Mouse (Mus musculus) retina, embryonic 14.5 days (tissue): ENCODE data around the gene Ccdc15.

Experiments
- DNase-seq: peaks from one replicate; pipeline ENCODE4 v3.0.0-alpha.2; 2015; ENCODE audit warnings: low spot score

Gene Ccdc15

DNA sequence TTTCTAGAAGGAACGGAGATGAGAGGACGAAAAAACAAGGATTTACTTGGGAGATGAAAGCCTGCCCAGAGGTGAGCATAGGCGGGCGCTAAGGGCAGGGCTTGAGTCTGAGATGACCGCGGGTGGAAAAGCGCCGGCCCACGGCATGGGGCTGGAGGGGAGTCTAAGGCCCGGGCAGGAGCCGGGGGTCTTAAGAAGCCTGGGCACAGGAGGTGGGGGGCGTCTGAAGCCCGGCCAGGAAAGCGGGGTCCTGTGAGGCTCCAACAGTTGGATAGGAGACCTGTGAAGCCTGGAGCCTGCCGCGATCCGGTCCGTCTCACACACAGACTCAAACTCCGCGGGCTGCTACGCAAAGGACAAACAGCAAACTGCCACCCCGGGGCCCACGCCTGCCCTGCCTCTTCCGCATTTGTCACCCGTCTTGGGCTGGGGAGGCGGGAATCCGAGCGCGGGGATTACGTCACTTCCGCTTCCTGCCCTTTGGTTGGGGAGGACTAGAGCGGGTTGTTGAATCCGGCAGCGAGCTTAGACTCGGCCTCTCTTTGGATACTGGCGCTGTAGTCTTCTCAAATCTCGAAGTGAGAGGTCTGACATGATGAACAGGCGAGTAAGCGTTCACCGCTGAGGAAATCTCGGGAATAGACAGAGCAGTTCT, at the start of gene Ccdc15:
Gene Ccdc15, minus strand, starts transcription at position 445 of the 655 bp plus-strand sequence.
- peak; percentile 99 for DNase-seq

DNA sequence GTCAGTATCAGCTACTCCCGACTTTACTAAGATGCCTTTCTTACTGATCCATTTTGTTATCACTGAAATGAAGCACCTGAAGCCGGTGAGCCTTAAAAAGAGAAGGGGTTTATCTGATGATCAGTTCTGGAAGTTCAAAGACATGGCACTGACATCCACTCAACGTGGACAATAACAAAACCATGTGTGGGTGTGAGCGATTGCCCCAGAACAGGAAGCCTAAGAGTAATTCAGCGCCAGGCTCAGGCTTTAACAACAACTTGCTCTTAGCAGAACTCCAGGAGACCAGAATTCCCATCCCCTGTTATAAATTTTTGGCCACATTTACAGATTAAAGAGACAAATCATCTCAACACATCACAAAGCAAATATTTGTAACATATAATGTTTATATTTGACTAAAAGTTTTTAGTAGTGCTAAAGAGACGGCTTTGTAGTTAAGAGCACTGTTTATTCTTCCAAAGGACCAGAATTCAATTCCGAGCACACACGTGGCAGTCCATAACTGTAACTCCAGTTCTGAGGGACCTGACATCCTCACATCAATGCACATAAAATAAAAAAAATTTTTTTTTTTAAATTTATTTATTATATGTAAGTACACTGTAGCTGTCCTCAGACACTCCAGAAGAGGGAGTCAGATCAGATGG, 45.4 kb upstream of the Ccdc15 start:
- no peak for DNase-seq

DNA sequence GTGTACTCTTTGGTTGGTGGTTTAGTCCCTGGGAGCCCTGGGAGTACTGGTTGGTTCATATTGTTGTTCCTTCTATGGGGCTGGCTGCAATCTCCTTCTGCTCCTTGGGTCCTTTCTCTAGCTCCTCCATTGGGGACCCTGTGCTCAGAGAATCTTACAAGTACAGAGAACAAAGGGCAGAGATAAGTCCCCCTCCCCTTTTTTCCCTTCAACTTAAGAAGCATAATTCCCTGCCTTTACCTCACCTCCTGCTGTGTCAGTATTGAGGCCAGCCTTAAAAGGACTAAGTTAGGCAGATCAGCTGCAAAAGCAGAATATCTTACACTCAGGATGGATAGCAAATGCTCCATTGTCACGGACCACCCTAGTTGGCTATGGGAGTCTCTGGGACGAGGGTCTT, 43.8 kb upstream of the Ccdc15 start:
- no peak for DNase-seq

DNA sequence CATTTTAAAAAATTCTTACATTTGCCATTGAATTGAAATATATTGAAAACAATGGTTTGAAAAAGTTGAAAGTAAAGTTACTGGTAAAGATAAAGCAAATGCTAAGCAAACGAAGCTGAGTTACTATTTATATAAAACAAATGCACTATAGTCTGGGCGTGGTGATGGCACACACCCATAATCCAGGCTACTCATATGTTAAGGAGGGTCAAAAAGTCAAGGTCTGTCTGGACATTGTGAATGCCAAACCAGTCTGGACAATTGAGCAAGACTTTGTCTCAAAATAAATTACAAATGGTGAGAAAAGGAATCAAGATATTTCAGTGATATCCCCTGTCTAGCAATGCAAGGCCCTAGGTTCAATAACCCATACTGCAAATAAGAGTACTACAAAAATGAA, 42.7 kb upstream of the Ccdc15 start:
- DNase-seq: no peak

DNA sequence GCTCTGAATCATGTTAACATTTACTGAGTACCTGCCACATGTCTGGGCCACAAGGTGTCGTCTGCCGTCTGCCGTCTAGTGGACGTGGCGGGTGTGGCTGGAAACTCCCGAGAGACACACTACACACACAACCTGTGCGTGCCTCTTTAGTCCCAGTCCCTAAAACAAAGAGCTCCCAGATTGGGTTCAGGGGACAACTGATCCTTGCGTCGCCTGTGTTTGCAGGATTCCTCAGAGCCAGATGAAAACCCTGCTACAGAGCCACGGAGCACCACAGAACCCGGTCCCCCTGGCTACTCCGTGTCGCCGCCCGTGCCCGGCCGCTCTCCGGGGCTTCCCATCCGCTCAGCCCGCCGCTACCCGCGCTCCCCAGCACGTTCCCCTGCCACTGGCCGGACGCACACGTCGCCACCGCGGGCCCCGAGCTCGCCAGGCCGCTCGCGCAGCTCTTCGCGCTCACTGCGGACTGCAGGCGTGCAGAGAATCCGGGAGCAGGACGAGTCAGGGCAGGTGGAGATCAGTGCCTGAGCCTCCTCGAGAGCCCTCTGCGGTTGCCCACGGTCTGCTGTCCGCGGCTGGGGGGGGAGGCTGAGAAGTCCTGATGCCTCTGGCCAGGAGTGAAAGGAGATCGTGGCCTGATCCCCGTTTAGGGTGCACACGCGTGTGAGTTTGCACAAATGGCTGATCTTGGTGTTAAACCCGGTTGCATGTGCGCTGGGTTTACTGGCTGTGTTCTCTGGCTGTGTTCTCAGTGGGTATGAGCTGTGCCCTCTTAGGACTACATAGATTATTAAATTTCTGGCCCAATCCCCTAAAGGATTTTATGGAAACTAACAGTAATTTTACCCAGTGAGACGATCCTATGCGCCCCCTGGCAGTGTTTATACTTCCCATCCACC, 36.3 kb upstream of the Ccdc15 start:
- DNase-seq: peak; percentile 64

DNA sequence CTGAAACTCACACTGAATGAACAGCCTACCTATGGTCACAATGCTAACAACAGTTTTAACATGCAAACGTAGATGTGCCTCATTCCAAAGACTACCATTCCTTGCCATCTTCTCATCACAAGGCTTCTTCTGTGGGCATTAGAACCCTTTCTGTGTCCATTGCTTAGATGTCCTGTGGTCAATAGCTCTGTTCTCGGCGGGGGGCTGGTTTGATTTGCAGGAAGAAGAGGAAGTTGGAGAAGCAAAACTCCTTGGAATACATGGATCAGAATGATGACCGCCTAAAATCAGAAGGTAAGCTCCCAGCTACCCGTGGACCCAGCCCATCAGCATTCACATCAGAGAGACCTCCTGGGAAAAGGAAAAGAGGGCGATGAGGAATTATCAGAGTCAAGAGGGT, 34.9 kb upstream of the Ccdc15 start:
- DNase-seq: no peak

DNA sequence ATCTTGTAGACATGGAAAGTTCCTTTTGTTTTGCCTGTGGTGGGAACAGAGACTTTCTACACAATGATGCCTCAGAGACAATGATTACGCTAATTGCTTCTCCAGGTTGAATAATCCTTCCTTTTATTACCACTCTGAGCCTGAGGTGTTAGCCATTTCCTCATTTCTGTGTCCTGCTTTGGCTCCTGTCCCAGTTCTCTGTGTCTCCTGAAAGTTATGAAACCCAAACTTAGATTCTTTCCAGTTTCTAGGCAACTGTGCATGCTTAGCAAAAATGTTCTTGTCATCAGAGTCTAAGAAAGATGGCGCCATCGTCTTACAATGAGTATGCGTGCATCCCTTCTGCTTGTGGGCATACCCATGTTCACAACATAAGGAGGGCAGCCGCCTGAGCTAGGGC, 27.5 kb upstream of the Ccdc15 start:
- no peak for DNase-seq

DNA sequence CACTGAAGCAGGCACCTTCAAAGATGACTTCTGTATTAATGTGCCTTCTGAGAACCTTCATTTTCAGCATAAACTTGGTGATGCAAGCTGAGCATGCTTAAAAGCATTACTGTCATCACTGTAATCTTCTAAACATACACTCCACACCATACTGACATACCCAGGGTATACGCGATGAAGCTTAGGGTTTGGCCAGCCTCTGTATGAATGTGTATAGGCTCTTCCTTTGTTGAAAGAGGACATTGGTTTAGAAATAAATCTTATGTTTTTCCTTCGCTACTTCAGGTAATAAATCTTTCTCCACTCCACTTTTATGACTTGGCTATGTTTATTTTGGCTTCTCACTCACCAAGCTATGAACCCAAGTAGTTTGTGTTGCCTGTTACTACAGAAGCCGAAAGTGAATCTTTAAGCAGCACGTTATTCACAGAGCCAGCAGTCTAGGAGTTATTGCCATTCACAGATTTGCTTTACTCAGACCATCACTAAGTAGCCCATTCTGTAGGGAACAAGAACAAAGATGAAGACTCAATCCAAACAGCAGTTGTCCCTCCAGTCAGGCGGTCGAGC, 23.1 kb upstream of the Ccdc15 start:
- no peak for DNase-seq

DNA sequence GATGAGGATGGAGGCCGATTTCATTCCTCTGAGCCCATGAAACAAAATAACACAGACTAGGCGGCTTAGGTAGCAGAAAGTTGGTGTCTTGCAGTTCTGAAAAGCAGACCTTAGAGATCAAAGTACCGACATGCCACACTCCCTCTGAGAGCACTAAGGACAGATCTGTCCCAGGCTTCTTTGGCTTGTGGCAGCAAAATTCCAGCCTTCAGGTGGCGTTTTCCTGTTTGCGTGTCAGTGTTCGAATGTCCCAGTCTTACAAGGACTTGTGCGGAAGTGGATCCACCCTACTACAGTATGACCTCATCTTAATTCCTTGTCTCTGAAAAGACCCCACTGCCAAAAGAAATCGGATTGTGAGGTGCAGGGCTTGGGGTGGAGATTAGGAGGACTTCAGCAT, 20.6 kb upstream of the Ccdc15 start:
- no peak for DNase-seq

DNA sequence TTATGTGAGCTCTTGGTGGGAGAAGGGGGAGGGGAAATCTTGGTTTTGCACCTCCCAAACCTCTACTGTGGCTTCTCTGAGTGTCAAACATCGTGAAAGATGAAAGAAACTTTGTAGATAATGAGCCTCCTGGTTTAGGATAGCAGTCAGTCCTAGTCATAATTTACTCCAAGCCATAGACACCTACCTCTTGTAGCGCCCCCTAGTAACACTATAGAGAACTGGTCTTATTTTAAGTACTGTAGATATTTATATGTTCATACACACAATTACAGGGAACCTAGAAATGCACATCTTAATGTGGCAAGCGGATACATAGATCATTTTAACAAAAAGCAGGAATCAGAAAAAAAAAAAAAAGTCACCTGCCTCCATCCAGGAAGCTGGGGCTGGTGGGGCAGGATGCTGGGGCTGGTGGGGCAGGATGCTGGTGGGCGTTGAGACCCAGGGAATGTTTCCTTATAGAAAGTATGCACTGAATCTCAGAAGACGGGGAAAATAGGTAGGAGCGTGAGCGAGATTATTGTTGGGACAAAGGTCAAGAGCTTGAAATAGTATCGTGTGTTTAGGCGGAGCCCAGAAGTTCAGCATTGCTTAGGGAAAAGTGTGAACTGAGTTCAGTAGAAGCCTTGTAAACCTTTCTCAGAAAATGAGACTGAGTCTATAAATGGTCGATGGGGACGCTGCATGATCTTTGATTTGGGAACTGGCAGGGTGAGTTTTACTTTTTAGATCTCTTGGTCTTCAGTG, 20.0 kb upstream of the Ccdc15 start:
- no peak for DNase-seq

DNA sequence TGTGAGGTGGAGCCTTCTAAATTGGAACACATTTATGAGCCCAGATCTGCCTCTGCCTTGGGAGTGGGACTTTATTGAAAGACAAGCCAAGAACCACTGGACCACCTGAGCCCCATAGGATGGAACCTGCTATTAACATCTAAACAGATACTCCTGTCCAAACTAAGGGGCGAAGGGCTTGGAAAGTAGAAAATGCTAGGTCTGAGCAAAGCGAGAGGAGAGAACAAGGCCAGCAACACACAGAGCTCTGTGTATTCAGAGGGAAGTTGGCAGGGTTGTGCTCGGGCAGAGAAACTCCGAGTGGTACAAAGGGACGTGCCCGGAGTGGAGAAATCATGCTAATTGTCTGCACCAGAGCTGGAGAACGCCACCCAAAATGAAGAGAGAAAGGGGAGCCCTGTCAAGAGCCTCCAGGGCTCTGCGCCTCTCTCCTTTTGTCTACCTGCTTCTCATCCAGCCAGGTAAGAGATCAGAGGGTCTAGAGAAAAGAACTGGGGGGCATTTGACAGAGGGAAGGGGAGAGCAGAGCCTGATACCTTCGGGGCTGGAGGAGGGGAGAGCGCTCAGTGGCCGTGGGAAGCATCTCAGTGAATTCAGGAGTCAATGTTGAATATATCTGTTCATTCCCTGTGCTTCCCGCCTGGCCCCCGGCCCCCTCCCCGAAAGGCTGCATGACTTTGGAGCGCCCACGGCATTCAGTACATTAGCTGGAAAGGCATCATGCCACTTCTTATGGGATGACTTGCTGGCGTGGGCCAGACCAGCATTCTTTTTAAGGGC, 19.3 kb upstream of the Ccdc15 start, which contains the start of gene Hepacam:
Gene Hepacam, plus strand, starts transcription at position 51 of the 780 bp plus-strand sequence.
- no peak for DNase-seq

DNA sequence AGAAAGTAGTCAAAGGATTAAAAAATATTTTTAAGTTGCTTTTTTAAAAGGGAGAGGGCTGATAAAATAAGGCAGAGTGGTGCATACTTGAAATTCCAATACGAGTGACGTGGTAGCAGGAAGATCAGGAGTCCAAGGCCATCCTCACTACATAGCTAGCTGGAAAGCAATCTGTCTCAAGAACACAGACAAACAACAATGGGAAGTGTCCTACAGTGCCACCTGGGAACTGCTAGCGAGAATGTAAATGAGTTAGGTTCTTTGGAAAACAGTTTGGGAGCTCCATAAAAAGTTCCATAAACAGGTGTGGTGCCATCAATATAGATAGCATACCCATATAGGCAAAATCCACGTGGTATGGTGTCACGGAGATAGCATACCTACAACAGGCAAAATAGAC, 17.5 kb upstream of the Ccdc15 start:
- DNase-seq: no peak

DNA sequence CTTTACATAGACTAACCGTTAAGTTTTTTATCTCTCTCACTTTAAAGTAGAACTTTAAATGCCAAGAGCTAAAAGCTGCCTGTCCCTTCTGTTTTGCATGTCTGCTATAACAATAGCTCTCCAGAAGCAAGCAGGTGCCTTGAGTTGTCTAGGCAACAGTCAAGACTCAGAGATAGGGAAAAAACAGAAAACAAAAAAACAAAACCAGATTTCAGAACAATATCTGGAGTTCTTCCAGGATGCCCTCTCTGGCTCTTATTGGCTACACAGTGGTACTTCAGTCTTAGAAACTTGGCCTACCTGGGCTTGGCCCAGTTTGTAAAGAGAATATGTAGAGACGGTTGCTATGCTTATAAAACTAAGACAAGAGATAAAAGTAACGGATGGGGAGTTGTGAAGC, 16.2 kb upstream of the Ccdc15 start:
- no peak for DNase-seq

DNA sequence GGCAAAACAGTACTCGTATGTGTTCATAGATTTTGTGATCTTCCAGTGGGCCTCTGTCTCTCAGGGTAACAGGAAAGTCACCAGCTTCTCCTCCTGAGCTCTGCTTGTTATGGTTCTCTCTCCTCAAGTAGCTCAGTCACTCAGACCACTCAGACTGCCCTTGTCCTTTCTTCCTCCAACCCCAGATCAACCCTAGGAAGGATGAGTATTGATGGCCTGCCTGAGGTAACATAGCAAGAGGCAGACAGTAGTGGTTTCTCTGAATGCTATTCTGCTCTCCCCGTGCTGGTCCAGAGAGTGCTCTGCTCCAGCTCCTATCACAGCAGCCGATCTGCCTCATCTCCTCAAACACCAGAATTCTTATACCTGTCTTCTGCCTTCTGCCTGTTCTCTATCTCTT, 15.3 kb upstream of the Ccdc15 start:
- DNase-seq: no peak

DNA sequence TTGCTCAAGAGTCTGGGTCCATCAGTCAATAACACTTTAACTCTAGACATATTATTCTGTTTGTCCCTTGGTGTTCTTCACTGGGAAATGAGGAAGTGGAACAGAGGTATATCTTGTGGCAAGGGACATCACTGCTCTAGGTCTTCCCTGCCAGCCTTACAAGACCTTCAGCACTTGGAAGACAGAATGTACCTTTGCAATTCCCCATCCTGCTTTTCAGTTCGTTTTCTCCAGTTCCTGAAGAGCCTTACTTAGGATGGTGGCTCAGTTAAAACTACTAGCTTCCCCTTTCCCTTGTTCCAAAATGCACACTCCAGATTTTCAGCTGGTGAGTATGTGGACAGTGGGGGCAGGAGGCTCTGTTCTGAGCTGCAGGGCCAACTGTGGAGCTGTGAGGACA, 14.6 kb upstream of the Ccdc15 start:
- DNase-seq: no peak

DNA sequence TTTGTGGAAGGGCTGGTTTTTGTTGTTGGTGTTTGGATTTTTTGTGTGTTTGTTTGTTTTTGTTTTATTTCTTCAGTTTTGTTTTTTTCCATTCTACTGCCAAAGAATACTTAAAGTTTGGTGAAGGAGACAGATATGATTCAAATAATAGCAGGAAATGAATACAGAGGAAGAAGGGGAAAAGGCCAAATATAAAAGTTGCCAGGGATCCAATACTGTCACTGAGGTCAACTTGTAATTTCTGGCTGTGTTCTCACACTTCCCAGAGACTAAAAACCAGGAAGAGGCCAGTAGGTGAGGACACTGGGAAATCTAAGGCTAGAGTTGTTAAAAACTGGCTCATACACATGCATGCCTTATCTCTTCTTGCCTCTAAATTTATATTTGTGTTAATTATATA, 13.9 kb upstream of the Ccdc15 start:
- no peak for DNase-seq

DNA sequence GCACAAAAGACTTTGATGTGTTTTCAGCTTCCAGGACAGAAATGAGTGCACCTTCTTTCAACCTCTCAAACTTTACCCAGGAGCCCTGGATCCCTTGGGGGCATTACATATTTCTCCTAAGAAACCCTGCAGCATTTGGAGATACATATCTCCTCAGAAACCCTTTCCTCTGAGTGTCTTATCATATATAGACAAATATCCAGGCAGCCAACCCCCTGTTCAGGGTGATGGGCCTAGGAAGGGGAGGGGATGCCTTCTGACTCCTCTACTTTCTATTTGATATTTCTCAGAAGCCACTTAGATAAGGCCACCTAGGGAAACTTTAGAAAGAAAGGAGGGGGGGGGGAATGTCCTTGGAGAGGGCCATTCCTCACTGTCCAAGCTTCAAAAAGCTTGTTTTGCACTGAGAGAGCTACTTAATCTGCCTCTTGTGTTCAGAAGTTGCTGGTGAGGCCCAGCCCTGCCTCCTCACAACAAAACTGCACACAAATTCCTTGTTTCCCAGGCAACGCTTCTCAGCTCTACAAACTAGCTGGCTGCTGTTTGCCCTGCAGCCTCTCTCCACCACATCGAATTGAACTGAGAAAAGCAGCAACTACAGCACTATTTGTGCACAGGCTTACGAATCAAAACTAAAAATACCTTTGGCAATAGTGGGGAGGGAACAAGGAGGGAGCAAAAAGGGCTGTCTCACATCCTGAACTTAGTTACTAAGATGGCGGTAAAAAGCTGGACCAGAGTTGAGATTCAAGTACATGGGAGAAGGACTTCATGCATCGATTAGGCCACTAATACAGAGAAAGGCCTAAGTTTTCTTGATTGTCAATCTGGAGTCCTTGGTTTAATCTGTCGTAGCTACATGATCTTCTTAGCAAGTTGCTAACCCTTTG, 11.3 kb upstream of the Ccdc15 start:
- peak; percentile 62 for DNase-seq

DNA sequence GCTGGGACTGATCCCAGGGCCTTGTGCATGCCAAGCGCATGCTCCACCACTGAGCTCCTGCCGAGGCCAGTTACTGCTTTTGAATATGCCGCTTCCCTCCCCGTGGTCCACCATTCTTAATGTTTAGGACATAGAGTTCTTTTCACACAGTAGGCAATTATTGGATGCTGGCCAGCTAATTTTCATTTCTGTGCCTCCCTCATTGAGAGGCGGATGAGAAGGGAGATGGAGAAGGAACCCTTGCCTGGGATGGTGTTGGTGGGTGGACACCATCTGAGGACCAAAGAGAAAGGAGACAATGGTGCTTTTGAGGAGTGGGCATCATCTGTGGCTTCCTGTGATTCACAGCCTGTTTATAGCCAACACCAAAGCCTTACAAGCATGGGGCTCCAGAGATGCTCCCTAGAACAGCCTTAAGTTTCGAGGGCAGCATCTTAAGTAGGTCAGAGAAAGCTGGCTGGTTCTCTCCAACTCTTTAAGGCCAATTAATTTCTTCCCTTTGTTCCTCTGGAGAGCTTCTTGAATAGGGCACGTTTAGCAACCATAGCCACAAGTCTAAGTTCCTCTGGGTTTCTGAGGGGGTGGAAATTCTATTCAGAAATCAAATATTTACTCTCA, 10.6 kb upstream of the Ccdc15 start:
- peak; percentile 17 for DNase-seq

DNA sequence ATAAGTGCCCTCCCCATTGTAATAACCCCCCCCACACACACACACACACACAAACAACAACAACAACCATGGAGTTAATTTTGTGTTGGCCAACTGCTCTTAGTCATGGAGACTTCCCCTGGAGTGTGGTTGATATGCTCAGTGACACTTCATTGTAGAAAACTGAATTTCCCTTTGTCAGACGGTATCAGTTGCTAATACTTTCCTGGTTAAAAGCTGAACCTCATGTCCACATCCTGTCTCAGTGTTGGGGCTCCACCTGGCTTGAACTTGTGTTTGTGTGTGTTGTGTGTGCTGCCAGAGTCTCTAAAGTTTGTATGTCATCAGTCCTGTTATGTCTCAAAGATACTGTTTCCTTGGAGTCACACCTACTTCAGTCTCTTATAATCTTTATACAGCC, 6.3 kb upstream of the Ccdc15 start:
- no peak for DNase-seq

DNA sequence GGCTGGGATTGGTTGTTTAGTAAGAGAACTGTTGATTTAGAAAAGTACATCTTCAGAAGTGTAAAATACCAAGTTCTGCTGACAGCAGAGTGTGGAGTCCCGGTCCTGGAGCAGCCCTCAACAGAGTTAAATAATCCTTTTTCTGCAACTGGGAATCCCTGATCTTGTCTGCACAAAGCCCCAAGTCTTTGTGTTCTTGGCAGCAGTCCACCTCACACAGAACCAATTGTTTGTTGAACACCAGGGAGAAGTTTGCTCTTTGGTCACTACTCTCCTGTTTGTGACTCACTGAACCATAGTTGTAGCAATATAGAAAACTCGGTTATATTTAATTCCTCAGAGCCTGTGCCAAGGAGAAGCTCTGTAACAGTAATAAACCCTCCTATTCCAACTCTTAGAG, 3.0 kb upstream of the Ccdc15 start:
- no peak for DNase-seq
